Mouse (Mus musculus) ES-E14 (cell line): ENCODE measurements at regions not wholly inside any gene's neighbourhood (a gene's known extent, or its start where the extent isn't known, plus 50 kb on each side); places are given as distances from the start of the nearest gene placed in this dataset.
"Not testable (repeated sequence)": the region's sequence is repeated elsewhere in the genome, so short reads cannot be mapped to it uniquely, and the experiment has no call there.

Experiments used
- DNase-seq: peaks from one replicate; pipeline ENCODE4 v3.0.0-alpha.2; 2013; ENCODE audit warnings: low read depth, low spot score
- H3K27ac ChIP-seq: 2 replicates; pipeline ENCODE4 v1.5.1; 2012; ENCODE audit warnings: low read depth, mild to moderate bottlenecking, low read length, moderate library complexity, mixed read lengths; ENCODE audit not compliant: poor library complexity, insufficient read depth, severe bottlenecking
- H3K36me3 ChIP-seq: 2 replicates; pipeline ENCODE4 v1.6.1; 2012; ENCODE audit warnings: mild to moderate bottlenecking, low read length, moderate library complexity, mixed read lengths; ENCODE audit not compliant: control insufficient read depth, poor library complexity, insufficient read depth, severe bottlenecking
- H3K4me1 ChIP-seq, 2 experiments: fragments of 150-350 bp in 1 of 2; sonication (generic) in 1 of 2; 2 replicates each; pipeline ENCODE4 v1.6.1; 2012; ENCODE audit warnings: low read length in 2 of 2, mild to moderate bottlenecking in 1 of 2, mixed read lengths in 1 of 2; ENCODE audit not compliant: control insufficient read depth in 2 of 2, insufficient read depth in 2 of 2, poor library complexity in 1 of 2
- H3K4me3 ChIP-seq, 2 experiments: fragments of 150-350 bp in 1 of 2; sonication (generic) in 1 of 2; 2 replicates each; pipeline ENCODE4 v1.5.1; 2012; ENCODE audit warnings: low read length in 2 of 2, low read depth in 1 of 2, mild to moderate bottlenecking in 1 of 2, mixed read lengths in 1 of 2; ENCODE audit not compliant: insufficient read depth in 1 of 2, poor library complexity in 1 of 2, severe bottlenecking in 1 of 2
- H3K9ac ChIP-seq: 2 replicates; pipeline ENCODE4 v1.6.1; 2012; ENCODE audit warnings: low read depth, mild to moderate bottlenecking, low read length, mixed read lengths; ENCODE audit not compliant: poor library complexity, insufficient read depth, severe bottlenecking
- H3K9me3 ChIP-seq: fragments of 150-350 bp; sonication (generic); 2 replicates; pipeline ENCODE4 v1.6.1; 2012; ENCODE audit warnings: low read depth, mild to moderate bottlenecking, low read length; ENCODE audit not compliant: control insufficient read depth, insufficient read depth
- CHD2 ChIP-seq: IDR thresholded peaks from 2 replicates; pipeline ENCODE4 v1.6.1; 2014; ENCODE audit warnings: mild to moderate bottlenecking, low read depth, low read length, inconsistent platforms
- HCFC1 ChIP-seq: IDR thresholded peaks from 2 replicates; pipeline ENCODE4 v1.6.1; 2012; ENCODE audit warnings: low read length, inconsistent platforms, borderline replicate concordance; ENCODE audit not compliant: insufficient read depth
- MAFK ChIP-seq: IDR thresholded peaks from 2 replicates; pipeline ENCODE4 v1.6.1; 2014; ENCODE audit warnings: mild to moderate bottlenecking, low read depth, low read length, inconsistent platforms; ENCODE audit not compliant: insufficient read depth
- ZC3H11A ChIP-seq: IDR thresholded peaks from 2 replicates; pipeline ENCODE4 v1.6.1; 2012; ENCODE audit warnings: low read depth, mild to moderate bottlenecking, inconsistent platforms, low read length, borderline replicate concordance
- ZNF384 ChIP-seq: IDR thresholded peaks from 2 replicates; pipeline ENCODE4 v1.6.1; 2012; ENCODE audit warnings: low read depth, low read length, inconsistent platforms
- in situ Hi-C, 2 experiments: fragments of 600-800 bp; cut with MboI; formaldehyde crosslinking; loops; one replicate each; pipeline ENCODE4 v1.15.1; 2025; ENCODE audit warnings: low sequenced_read_pairs in 2 of 2, inconsistent platforms in 1 of 2; ENCODE audit not compliant: unreplicated experiment in 2 of 2

- Histone ChIP-seq H3K4me1 (no peaks in the 10 kb centered on the region), H3K9me3 (no peaks in the 10 kb centered on the region), H3K9ac (no peak overlapping the region), H3K27ac (no peak overlapping the region), H3K36me3 (no peaks in the 10 kb centered on the region), H3K4me3 (no peak overlapping the region)
- in situ Hi-C loops = no loop called here
- TF ChIP-seq CHD2 (no peak), ZNF384 (no peak)
- DNase-seq = no peak
Observed at GRCm38 (mm10) chr1:166900028-166900427, 101.2 kb upstream of the Fam78b start.

- Histone ChIP-seq H3K36me3 (no peaks in the 10 kb centered on the region), H3K9me3 (no peaks in the 10 kb centered on the region), H3K4me3 (no peak overlapping the region), H3K9ac (no peak overlapping the region), H3K27ac (no peak overlapping the region), H3K4me1 (no peaks in the 10 kb centered on the region)
- DNase-seq = no peak
- TF ChIP-seq ZC3H11A = no peak
- no peak for TF ChIP-seq HCFC1
- no peak for TF ChIP-seq CHD2
- no peak for TF ChIP-seq ZNF384
- in situ Hi-C loops = no loop called here
Observed at GRCm38 (mm10) chr1:166900441-166901161, 100.6 kb upstream of the Fam78b start.

DNA sequence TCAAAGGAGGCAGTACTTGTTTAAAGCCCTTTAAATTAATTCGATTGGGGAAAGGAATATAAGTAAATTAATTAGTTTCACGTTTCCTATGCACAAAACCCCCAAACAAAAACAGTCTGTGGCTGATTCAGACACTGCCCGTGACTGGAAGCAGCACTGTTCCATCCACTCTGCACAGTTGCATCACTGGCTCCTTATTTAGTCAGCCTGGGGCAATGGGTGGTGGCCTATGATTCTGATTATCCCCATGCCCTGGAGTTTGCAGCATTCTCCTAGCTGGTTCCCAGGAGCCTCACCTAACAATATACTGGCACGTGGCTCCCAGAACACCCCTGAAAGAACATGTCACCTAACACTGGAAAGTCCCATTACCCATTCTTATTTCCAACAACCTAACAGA is 99.6 kb upstream of the Fam78b start:
- no peak for DNase-seq
- no peaks in the 10 kb centered on the region for H3K36me3 ChIP-seq
- H3K9ac ChIP-seq = no peak overlapping the region
- in situ Hi-C loops = no loop called here
- no peak overlapping the region for H3K4me3 ChIP-seq
- H3K4me1 ChIP-seq = no peaks in the 10 kb centered on the region
- H3K9me3 ChIP-seq = no peaks in the 10 kb centered on the region
- TF ChIP-seq CHD2 (no peak), ZNF384 (no peak), MAFK (no peak), ZC3H11A (no peak), HCFC1 (no peak)
- H3K27ac ChIP-seq = no peak overlapping the region

DNA sequence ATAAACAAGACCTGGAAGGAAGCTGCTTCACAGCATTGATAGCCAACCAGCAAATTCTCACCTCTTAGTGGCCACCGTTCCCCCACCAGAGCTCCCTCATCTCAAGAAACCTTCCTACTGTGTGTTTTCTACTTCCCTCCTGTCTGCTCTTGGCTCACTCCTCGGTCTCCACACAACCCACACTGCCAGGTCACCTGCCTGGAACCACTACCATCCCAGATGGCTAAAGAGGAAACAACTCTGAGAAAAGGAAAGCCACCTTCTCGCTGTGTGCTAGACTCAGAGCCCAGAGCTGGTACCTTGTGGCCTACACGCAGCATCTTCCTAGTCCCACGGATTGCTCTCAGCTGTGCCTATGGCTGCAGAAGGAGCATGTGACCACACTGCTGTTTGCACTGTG is 97.8 kb upstream of the Fam78b start:
- H3K36me3 ChIP-seq = no peaks in the 10 kb centered on the region
- DNase-seq = no peak
- in situ Hi-C loops = no loop called here
- no peak overlapping the region for H3K27ac ChIP-seq
- TF ChIP-seq ZC3H11A = no peak
- no peak for TF ChIP-seq CHD2
- no peak for TF ChIP-seq ZNF384
- TF ChIP-seq HCFC1 = no peak
- TF ChIP-seq MAFK = no peak
- no peaks in the 10 kb centered on the region for H3K9me3 ChIP-seq
- no peaks in the 10 kb centered on the region for H3K4me1 ChIP-seq
- no peak overlapping the region for H3K4me3 ChIP-seq
- no peak overlapping the region for H3K9ac ChIP-seq

- in situ Hi-C loops = no loop called here
- Histone ChIP-seq H3K9ac (no peak overlapping the region), H3K9me3 (no peaks in the 10 kb centered on the region), H3K36me3 (no peaks in the 10 kb centered on the region), H3K4me3 (no peak overlapping the region), H3K27ac (no peak overlapping the region), H3K4me1 (no peaks in the 10 kb centered on the region)
- DNase-seq = no peak
- TF ChIP-seq ZNF384 = no peak
- no peak for TF ChIP-seq HCFC1
- TF ChIP-seq ZC3H11A = no peak
Observed at GRCm38 (mm10) chr1:166908231-166908805, 92.9 kb upstream of the Fam78b start.

DNA sequence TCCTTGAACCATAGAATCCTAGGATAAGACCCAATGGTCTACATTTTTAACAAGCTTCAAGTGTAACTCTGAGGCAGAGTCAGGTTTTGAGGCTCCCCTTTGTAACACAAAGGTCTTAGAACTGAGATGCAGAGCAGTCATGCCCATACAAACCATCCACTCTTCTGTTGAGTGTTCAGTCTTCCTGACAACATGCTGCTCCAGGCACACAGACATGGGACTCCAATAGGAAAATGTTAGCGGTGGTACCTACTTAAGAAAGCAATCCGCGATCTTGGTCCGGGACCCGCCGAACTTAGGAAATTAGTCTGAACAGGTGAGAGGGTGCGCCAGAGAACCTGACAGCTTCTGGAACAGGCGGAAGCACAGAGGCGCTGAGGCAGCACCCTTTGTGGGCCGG is 89.0 kb upstream of the Fam78b start:
- H3K36me3 ChIP-seq, H3K27ac ChIP-seq, H3K9me3 ChIP-seq, in situ Hi-C loops, H3K4me1 ChIP-seq, H3K9ac ChIP-seq: not testable (repeated sequence)
- peak; percentile 17 for DNase-seq
- peak overlapping the region in 1 of 2 experiments; percentile 43; a peak in 2 of 4 replicates for H3K4me3 ChIP-seq
